Mouse (Mus musculus): Measurements from ENCODE around the gene St5.

DNA sequence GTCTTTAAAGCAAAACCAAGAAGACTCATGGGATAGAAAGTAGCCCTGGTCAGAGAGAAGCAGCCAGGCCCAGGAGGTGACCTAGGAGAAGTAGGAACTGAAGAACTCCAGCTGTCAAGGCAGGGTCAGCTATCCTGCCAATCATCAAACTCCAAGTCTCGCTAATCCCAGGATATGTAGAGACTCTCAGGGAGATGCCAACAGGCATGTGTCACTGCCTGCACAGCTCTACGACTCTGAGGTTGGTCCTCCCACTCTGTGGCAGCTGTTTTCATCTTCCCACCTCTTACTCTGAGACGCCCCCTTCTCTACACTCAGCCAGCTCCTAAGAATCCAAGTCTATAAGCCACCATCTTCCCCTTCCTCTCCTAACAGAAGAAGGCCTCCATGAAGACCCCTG, 170.7 kb downstream of the St5 start:
- no peak for TF ChIP-seq CTCF (IDR thresholded peaks at IDR 0.05; ENCODE audit: control insufficient read depth, insufficient read depth, insufficient replicate concordance, low read depth, low read length)
- no peak for TF ChIP-seq POLR2A (IDR thresholded peaks at IDR 0.05; ENCODE audit: control insufficient read depth, low read depth, low read length)
